Mouse (Mus musculus): ENCODE measurements at regions not wholly inside any gene's neighbourhood (a gene's known extent, or its start where the extent isn't known, plus 50 kb on each side); places are given as distances from the start of the nearest gene placed in this dataset. TPM values are rescaled to one million over a fixed set of nuclear protein-coding genes. Genes with fewer than 3 reads are reported as not detected.
A peak's percentile ranks its signal among the peaks of the same experiment; 100 is the strongest.

DNA sequence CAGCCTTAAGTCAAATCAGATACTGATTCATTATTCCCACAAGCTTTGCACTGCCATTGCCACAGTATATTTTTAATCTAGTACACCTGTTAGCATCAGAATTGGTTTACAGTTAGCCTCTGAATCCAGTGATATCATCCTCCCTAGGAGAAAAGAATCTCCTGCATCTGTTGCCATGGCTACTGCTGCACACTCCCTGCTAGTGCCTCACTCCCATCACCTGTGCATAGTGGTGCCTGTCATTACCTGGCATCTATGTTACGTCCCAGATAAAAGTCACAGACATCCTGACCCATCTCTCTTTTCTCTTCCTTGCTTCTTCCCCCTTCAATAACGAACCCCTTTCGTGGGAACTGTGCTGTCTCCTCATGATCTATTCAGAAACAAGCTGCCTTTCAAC is 256.4 kb upstream of the Slitrk5 start:
- no peak overlapping the region for H3K4me3 ChIP-seq (ENCODE audit: low read length)
- H3K27ac ChIP-seq (ENCODE audit: low read depth, low read length): no peak overlapping the region
- ATAC-seq: peak; percentile 65; the same call in 1 of the 2 replicates
- WGBS: 56% methylated on average over 3 of the region's 3 CpGs
- no peaks in the 10 kb centered on the region for H3K9me3 ChIP-seq (ENCODE audit: control insufficient read depth, low read length)
- no peaks in the 10 kb centered on the region for H3K27me3 ChIP-seq (replicated peaks; ENCODE audit: control insufficient read depth, insufficient read depth, low read length)
- no peak overlapping the region for H3K4me2 ChIP-seq (ENCODE audit: low read length)
- no peak overlapping the region for H3K9ac ChIP-seq (ENCODE audit: low read depth, low read length)
- H3K4me1 ChIP-seq (ENCODE audit: control insufficient read depth, insufficient read depth, low read depth, low read length): no peaks in the 10 kb centered on the region
- H3K36me3 ChIP-seq (ENCODE audit: control insufficient read depth, insufficient read depth, low read length): no peaks in the 10 kb centered on the region

DNA sequence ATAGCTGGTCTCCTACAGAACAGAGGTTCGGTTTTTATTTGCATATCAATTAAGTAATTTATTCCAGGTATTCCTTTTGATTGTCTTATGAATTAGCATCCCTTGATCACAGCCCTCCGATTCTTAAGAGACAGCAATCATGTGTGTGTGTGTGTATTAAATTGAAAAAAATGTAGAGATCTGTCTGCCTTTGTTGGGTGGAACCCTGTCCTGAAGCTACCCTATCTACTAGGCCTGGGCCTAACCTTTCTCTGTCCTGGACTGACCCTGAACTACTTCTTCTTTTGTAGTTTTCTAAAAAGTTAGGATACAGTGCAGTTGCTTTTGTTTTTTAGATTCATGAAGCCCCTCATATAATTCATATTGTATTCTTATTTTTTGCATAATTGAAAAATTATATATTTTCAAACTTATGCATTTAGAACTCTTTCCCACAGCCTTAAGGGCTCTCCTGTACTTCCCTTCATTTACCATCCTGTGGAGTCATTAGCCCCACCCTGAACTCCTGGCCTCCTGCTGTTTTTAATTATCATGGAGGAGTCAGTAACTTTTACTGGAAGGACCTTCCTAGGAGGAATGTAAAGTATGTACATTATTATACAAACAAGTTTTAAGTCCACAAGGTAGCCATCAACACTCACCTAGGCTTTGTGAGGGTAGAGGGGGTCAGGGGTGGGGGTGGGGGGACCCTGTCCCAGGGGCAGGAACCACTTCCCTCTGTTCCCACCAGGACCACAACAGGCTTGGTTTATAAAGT is 245.6 kb upstream of the Slitrk5 start:
- no peaks in the 10 kb centered on the region for H3K4me1 ChIP-seq (ENCODE audit: control insufficient read depth, insufficient read depth, low read depth, low read length)
- H3K4me3 ChIP-seq (ENCODE audit: low read length): no peak overlapping the region
- no peaks in the 10 kb centered on the region for H3K9me3 ChIP-seq (ENCODE audit: control insufficient read depth, low read length)
- 93% methylated on average over 2 of the region's 2 CpGs for WGBS
- no peak for ATAC-seq
- H3K9ac ChIP-seq (ENCODE audit: low read depth, low read length): no peak overlapping the region
- no peak overlapping the region for H3K4me2 ChIP-seq (ENCODE audit: low read length)
- H3K27ac ChIP-seq (ENCODE audit: low read depth, low read length): no peak overlapping the region
- H3K36me3 ChIP-seq (ENCODE audit: control insufficient read depth, insufficient read depth, low read length): no peaks in the 10 kb centered on the region
- H3K27me3 ChIP-seq (replicated peaks; ENCODE audit: control insufficient read depth, insufficient read depth, low read length): no peaks in the 10 kb centered on the region

Small RNAs in the stretch of these regions (microRNA-seq; reads per million reads assigned to microRNA genes)
- gene Gm22802: not detected
